Mouse (Mus musculus) heart, embryonic 15.5 days (tissue): ENCODE results near the gene Gm45021. TPM values are rescaled to one million over a fixed set of nuclear protein-coding genes. Genes with fewer than 3 reads are reported as not detected.
A peak's percentile ranks its signal among the peaks of the same experiment; 100 is the strongest.

Experiments used
- ATAC-seq: fragments of 200-750 bp; cut with Nextera tagmentation; replicated peaks from 2 replicates; pipeline ENCODE4 v1.8.0; 2017; ENCODE audit warnings: low read depth, moderate TSS enrichment; ENCODE audit not compliant: insufficient number of reproducible peaks, insufficient read depth, low FRiP score
- H3K27ac ChIP-seq: fragments of 300-500 bp; sonication (generic); 2 replicates; pipeline ENCODE4 v1.5.1; 2015; ENCODE audit warnings: mild to moderate bottlenecking, inconsistent platforms
- H3K27me3 ChIP-seq: fragments of 300-500 bp; sonication (generic); 2 replicates; pipeline ENCODE4 v1.6.1; 2015; ENCODE audit warnings: inconsistent platforms
- H3K36me3 ChIP-seq: fragments of 300-500 bp; sonication (generic); 2 replicates; pipeline ENCODE4 v1.6.1; 2015; ENCODE audit warnings: mild to moderate bottlenecking, inconsistent platforms
- H3K4me1 ChIP-seq: fragments of 300-500 bp; sonication (generic); replicated peaks from 2 replicates; pipeline ENCODE4 v1.6.1; 2015; ENCODE audit warnings: inconsistent platforms
- H3K4me2 ChIP-seq: fragments of 300-500 bp; sonication (generic); 2 replicates; pipeline ENCODE4 v1.6.1; 2015; ENCODE audit warnings: inconsistent platforms, mild to moderate bottlenecking, moderate library complexity
- H3K4me3 ChIP-seq: fragments of 300-500 bp; sonication (generic); 2 replicates; pipeline ENCODE4 v1.5.1; 2015; ENCODE audit warnings: mild to moderate bottlenecking, inconsistent platforms
- H3K9ac ChIP-seq: fragments of 300-500 bp; sonication (generic); 2 replicates; pipeline ENCODE4 v1.6.1; 2015; ENCODE audit warnings: mild to moderate bottlenecking, inconsistent platforms
- H3K9me3 ChIP-seq: fragments of 300-500 bp; sonication (generic); replicated peaks from 2 replicates; pipeline ENCODE4 v1.6.1; 2016; ENCODE audit warnings: inconsistent platforms
- WGBS: fragments of 180-500 bp; shearing (Covaris S2); methylation state at CpG from one replicate; pipeline ENCODE4 v1.1.7; 2015; ENCODE audit warnings: mixed read lengths; 5-methylcytosine and 5-hydroxymethylcytosine counted together
- polyA plus RNA-seq: library from polyadenylated mRNA; unstranded; fragments of >200 nt; fragmentation: Nextera tagmentation; extraction: Ambion mirVana; gene quantifications from 2 replicates; pipeline ENCODE4 v1.2.1, GENCODE M21; 2015

Gm45021 gene
- 0.70 TPM in 1 of 2 replicates, not detected in the other for polyA plus RNA-seq

DNA sequence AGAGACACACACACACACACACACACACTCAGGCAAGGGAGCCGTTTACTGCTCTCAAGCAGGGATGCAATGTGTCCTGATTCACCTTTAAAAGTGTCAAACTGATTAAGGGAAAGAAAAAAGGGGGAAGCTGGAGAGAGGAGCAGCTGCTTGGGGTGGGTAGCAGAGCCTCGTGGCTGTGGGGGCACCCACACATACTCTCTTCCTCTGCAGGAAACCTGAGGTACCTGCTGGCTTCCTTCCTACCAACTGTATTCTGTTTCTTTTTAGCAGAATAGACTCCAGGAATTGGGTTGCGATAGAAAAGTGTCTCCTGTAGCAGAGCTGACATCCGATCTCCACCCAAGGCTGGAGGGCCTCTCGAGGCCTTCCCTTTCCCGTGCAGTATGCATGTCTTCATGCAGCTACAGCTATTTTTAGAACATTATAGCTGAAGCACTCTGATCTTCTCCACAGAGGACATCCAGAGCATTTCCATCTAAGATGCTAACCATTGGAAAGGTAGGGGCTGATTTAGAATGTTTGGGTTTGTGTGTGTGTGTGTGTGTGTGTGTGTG, at the start of gene Gm45021:
Gene Gm45021 (plus strand): TSS at position 417 of the 557 bp plus-strand sequence.
- Histone ChIP-seq H3K27me3 (no peaks in the 10 kb centered on the region), H3K27ac (peak within 1 kb of the TSS; percentile 78), H3K9me3 (no peaks in the 10 kb centered on the region), H3K4me1 (peaks cover 20% of the 10 kb centered on the region), H3K9ac (no peak within 1 kb of the TSS), H3K4me3 (no peak within 1 kb of the TSS), H3K36me3 (no peaks in the 10 kb centered on the region), H3K4me2 (peak within 1 kb of the TSS; percentile 4; the same call in 1 of the 2 replicates)
- ATAC-seq = no peak
- WGBS = 14% methylated on average over 6 of the region's 6 CpGs

DNA sequence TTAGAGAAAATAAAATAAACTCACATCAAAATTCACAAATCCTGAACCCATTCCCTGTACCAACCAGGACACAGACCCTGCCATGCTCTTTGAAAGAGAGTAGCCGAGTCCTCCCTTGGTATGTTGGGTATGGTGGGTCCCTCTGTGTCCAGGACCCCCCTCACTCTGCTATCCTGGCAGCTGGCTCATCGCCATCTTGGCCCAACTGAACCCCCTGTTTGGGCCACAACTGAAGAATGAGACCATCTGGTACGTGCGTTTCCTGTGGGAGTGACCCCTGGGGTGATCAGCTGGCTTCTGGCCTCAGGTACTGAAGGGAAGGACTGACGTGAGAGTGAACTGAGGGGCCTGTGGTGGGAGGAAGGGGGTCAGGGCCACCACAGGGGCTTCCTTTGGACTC, 49.5 kb upstream of the Gm45021 start:
- WGBS = 73% methylated on average over 5 of the region's 5 CpGs
- Histone ChIP-seq H3K9me3 (no peaks in the 10 kb centered on the region), H3K4me2 (no peak overlapping the region), H3K27me3 (no peaks in the 10 kb centered on the region), H3K27ac (no peak overlapping the region), H3K4me3 (no peak overlapping the region), H3K4me1 (peaks cover 14% of the 10 kb centered on the region), H3K9ac (no peak overlapping the region), H3K36me3 (no peaks in the 10 kb centered on the region)
- no peak for ATAC-seq

DNA sequence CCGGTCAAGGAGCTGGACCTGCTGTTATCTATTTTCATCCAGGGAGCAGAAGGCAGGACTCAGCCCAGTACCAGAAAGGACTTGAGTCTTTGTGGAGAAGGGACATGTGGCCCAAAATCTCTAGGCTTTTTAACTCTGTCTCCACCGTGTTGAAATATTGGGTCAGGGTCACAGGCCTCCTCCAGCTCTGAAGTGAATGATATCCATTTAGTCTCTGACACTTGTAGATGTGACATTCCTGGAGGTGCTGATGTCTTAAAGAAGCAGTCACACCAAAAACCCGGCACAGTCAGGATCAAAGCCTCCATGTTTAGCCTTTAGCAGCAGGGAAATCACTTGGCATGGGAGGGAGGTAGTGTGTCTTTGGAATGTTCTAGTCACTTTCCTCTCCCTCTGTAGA, 48.7 kb upstream of the Gm45021 start:
- 43% methylated on average over 3 of the region's 3 CpGs for WGBS
- no peak overlapping the region for H3K27ac ChIP-seq
- peaks cover 14% of the 10 kb centered on the region for H3K4me1 ChIP-seq

GRCm38 (mm10) chr6:48541560-48542450, 47.6 kb upstream of the Gm45021 start:
- Histone ChIP-seq H3K4me3 (no peak overlapping the region), H3K4me2 (no peak overlapping the region), H3K27ac (no peak overlapping the region), H3K27me3 (no peaks in the 10 kb centered on the region), H3K9me3 (no peaks in the 10 kb centered on the region), H3K9ac (no peak overlapping the region), H3K4me1 (peaks cover 13% of the 10 kb centered on the region), H3K36me3 (no peaks in the 10 kb centered on the region)
- 33% methylated on average over 7 of the region's 7 CpGs for WGBS
- no peak for ATAC-seq

More for the DNA sequence above, 48.7 kb upstream of the Gm45021 start:
- H3K36me3 ChIP-seq = no peaks in the 10 kb centered on the region
- no peak overlapping the region for H3K4me2 ChIP-seq
- H3K4me3 ChIP-seq = no peak overlapping the region
- no peak for ATAC-seq
- H3K27me3 ChIP-seq = no peaks in the 10 kb centered on the region
- H3K9me3 ChIP-seq = no peaks in the 10 kb centered on the region
- no peak overlapping the region for H3K9ac ChIP-seq

GRCm38 (mm10) chr6:48542631-48543030, 46.8 kb upstream of the Gm45021 start:
- ATAC-seq = no peak
- Histone ChIP-seq H3K4me3 (no peak overlapping the region), H3K4me2 (no peak overlapping the region), H3K36me3 (no peaks in the 10 kb centered on the region), H3K27ac (no peak overlapping the region), H3K9ac (no peak overlapping the region), H3K9me3 (no peaks in the 10 kb centered on the region), H3K4me1 (peaks cover 6% of the 10 kb centered on the region), H3K27me3 (no peaks in the 10 kb centered on the region)
- 67% methylated on average over 3 of the region's 3 CpGs for WGBS

DNA sequence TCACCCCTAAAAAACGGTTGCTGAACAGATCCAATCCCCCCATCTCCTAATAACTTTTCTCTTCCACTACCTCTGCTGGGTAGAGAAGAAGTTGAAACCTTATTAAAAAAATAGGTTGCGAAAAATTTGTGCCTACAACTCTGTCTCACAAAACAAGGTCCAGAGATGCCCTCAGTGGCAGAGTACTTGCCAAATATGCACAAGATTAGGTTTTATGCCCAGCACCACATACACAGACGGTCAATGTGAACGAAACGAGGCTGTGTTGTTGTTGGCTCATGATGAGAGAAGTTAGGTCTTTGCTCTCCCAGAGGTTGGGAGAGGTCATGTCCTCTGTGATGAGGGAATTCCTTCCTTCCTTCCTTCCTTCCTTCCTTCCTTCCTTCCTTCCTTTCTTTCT, 44.2 kb upstream of the Gm45021 start:
- Histone ChIP-seq H3K4me2 (no peak overlapping the region), H3K9ac (no peak overlapping the region), H3K36me3 (no peaks in the 10 kb centered on the region), H3K27ac (no peak overlapping the region), H3K4me3 (no peak overlapping the region), H3K4me1 (no peaks in the 10 kb centered on the region; the same call in 1 of the 2 replicates), H3K9me3 (no peaks in the 10 kb centered on the region), H3K27me3 (no peaks in the 10 kb centered on the region)
- ATAC-seq = no peak
- 62% methylated on average over 5 of the region's 5 CpGs for WGBS

DNA sequence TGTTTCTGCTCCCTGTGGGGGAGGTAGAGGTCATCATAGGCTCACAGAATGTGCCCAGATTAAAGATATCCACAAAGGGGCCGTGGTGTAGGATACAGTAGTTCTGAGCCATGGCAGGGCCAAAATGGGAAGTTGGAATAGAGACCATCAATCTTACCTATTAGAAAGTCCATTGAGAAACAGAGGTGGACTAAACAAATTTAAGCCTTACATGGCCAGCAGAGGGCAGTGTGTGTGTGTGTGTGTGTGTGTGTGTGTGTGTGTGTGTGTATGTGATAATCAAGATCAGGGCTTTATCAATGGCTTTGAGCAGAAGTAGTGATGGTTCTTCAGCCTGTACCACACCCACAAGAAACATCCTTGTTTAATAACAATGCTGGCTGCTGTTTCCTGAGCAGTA, 43.1 kb upstream of the Gm45021 start:
- Histone ChIP-seq H3K36me3 (no peaks in the 10 kb centered on the region), H3K9me3 (no peaks in the 10 kb centered on the region), H3K4me3 (no peak overlapping the region), H3K27me3 (no peaks in the 10 kb centered on the region), H3K4me2 (no peak overlapping the region), H3K27ac (no peak overlapping the region), H3K4me1 (no peaks in the 10 kb centered on the region; the same call in 1 of the 2 replicates), H3K9ac (no peak overlapping the region)
- no peak for ATAC-seq
- WGBS = 27% methylated on average over 1 of the region's 1 CpGs

- 59% methylated on average over 4 of the region's 4 CpGs for WGBS
- no peak overlapping the region for H3K4me2 ChIP-seq
- H3K9me3 ChIP-seq = no peaks in the 10 kb centered on the region
- H3K36me3 ChIP-seq = no peaks in the 10 kb centered on the region
- no peak for ATAC-seq
- no peak overlapping the region for H3K4me3 ChIP-seq
- H3K4me1 ChIP-seq = no peaks in the 10 kb centered on the region; the same call in 1 of the 2 replicates
- H3K27me3 ChIP-seq = no peaks in the 10 kb centered on the region
- H3K27ac ChIP-seq = no peak overlapping the region
- no peak overlapping the region for H3K9ac ChIP-seq
These were observed 42.6 kb upstream of the Gm45021 start for GRCm38 (mm10) chr6:48546858-48547257.

DNA sequence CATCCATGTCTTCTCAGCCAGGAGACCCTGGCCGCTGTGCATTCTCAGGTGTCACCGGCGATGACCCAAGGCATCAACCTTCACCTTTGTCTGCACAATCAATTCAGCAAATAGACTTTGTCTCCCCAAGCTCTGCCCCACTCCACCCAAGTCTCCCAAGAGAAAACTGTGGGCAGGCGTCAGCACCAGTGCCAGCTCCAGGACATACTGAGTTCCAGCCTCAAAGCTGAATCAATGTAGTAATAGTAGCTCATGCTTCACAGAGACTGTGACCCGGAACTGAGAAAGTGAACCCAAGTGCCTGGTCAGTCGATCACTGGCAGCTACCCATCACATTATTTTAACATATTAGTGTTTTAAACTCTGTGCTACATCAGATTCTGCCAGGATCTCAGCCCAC, 41.1 kb upstream of the Gm45021 start:
- no peaks in the 10 kb centered on the region for H3K36me3 ChIP-seq
- H3K27ac ChIP-seq = no peak overlapping the region
- H3K4me3 ChIP-seq = no peak overlapping the region
- no peaks in the 10 kb centered on the region for H3K9me3 ChIP-seq
- no peak for ATAC-seq
- H3K9ac ChIP-seq = no peak overlapping the region
- H3K4me2 ChIP-seq = no peak overlapping the region
- H3K27me3 ChIP-seq = no peaks in the 10 kb centered on the region
- H3K4me1 ChIP-seq = no peaks in the 10 kb centered on the region
- WGBS = 76% methylated on average over 6 of the region's 6 CpGs

GRCm38 (mm10) chr6:48552918-48553317, 36.5 kb upstream of the Gm45021 start:
- no peak overlapping the region for H3K27ac ChIP-seq
- H3K36me3 ChIP-seq = no peaks in the 10 kb centered on the region
- no peak overlapping the region for H3K9ac ChIP-seq
- no peak overlapping the region for H3K4me2 ChIP-seq
- H3K27me3 ChIP-seq = no peaks in the 10 kb centered on the region
- H3K9me3 ChIP-seq = no peaks in the 10 kb centered on the region
- H3K4me3 ChIP-seq = no peak overlapping the region
- ATAC-seq = no peak
- H3K4me1 ChIP-seq = peaks cover 14% of the 10 kb centered on the region
- WGBS = 47% methylated on average over 4 of the region's 4 CpGs

GRCm38 (mm10) chr6:48553819-48554218, 35.6 kb upstream of the Gm45021 start:
- Histone ChIP-seq H3K9ac (peak overlapping the region; percentile 61), H3K4me2 (peak overlapping the region; percentile 75), H3K4me3 (peak overlapping the region; percentile 64), H3K27ac (peak overlapping the region; percentile 98), H3K4me1 (peaks cover 14% of the 10 kb centered on the region), H3K36me3 (peaks cover 3% of the 10 kb centered on the region; the same call in 1 of the 2 replicates), H3K9me3 (no peaks in the 10 kb centered on the region), H3K27me3 (no peaks in the 10 kb centered on the region)
- ATAC-seq = no peak
- 69% methylated on average over 4 of the region's 4 CpGs for WGBS
